Mouse (Mus musculus) ES-E14 (cell line): ENCODE measurements around the gene Smyd2. TPM values are rescaled to one million over a fixed set of nuclear protein-coding genes. Genes with fewer than 3 reads are reported as not detected.

ENCODE experiments used
- DNase-seq: peaks from one replicate; pipeline ENCODE4 v3.0.0-alpha.2; 2013; ENCODE audit warnings: low read depth, low spot score
- H3K27ac ChIP-seq: 2 replicates; pipeline ENCODE4 v1.5.1; 2012; ENCODE audit warnings: low read depth, mild to moderate bottlenecking, low read length, moderate library complexity, mixed read lengths; ENCODE audit not compliant: poor library complexity, insufficient read depth, severe bottlenecking
- H3K36me3 ChIP-seq: 2 replicates; pipeline ENCODE4 v1.6.1; 2012; ENCODE audit warnings: mild to moderate bottlenecking, low read length, moderate library complexity, mixed read lengths; ENCODE audit not compliant: control insufficient read depth, poor library complexity, insufficient read depth, severe bottlenecking
- H3K4me1 ChIP-seq, 2 experiments: fragments of 150-350 bp in 1 of 2; sonication (generic) in 1 of 2; 2 replicates each; pipeline ENCODE4 v1.6.1; 2012; ENCODE audit warnings: low read length in 2 of 2, mild to moderate bottlenecking in 1 of 2, mixed read lengths in 1 of 2; ENCODE audit not compliant: control insufficient read depth in 2 of 2, insufficient read depth in 2 of 2, poor library complexity in 1 of 2
- H3K4me3 ChIP-seq, 2 experiments: fragments of 150-350 bp in 1 of 2; sonication (generic) in 1 of 2; 2 replicates each; pipeline ENCODE4 v1.5.1; 2012; ENCODE audit warnings: low read length in 2 of 2, low read depth in 1 of 2, mild to moderate bottlenecking in 1 of 2, mixed read lengths in 1 of 2; ENCODE audit not compliant: insufficient read depth in 1 of 2, poor library complexity in 1 of 2, severe bottlenecking in 1 of 2
- H3K9ac ChIP-seq: 2 replicates; pipeline ENCODE4 v1.6.1; 2012; ENCODE audit warnings: low read depth, mild to moderate bottlenecking, low read length, mixed read lengths; ENCODE audit not compliant: poor library complexity, insufficient read depth, severe bottlenecking
- H3K9me3 ChIP-seq: fragments of 150-350 bp; sonication (generic); 2 replicates; pipeline ENCODE4 v1.6.1; 2012; ENCODE audit warnings: low read depth, mild to moderate bottlenecking, low read length; ENCODE audit not compliant: control insufficient read depth, insufficient read depth
- CHD2 ChIP-seq: IDR thresholded peaks from 2 replicates; pipeline ENCODE4 v1.6.1; 2014; ENCODE audit warnings: mild to moderate bottlenecking, low read depth, low read length, inconsistent platforms
- HCFC1 ChIP-seq: IDR thresholded peaks from 2 replicates; pipeline ENCODE4 v1.6.1; 2012; ENCODE audit warnings: low read length, inconsistent platforms, borderline replicate concordance; ENCODE audit not compliant: insufficient read depth
- MAFK ChIP-seq: IDR thresholded peaks from 2 replicates; pipeline ENCODE4 v1.6.1; 2014; ENCODE audit warnings: mild to moderate bottlenecking, low read depth, low read length, inconsistent platforms; ENCODE audit not compliant: insufficient read depth
- ZC3H11A ChIP-seq: IDR thresholded peaks from 2 replicates; pipeline ENCODE4 v1.6.1; 2012; ENCODE audit warnings: low read depth, mild to moderate bottlenecking, inconsistent platforms, low read length, borderline replicate concordance
- ZNF384 ChIP-seq: IDR thresholded peaks from 2 replicates; pipeline ENCODE4 v1.6.1; 2012; ENCODE audit warnings: low read depth, low read length, inconsistent platforms
- in situ Hi-C, 2 experiments: fragments of 600-800 bp; cut with MboI; formaldehyde crosslinking; loops; one replicate each; pipeline ENCODE4 v1.15.1; 2025; ENCODE audit warnings: low sequenced_read_pairs in 2 of 2, inconsistent platforms in 1 of 2; ENCODE audit not compliant: unreplicated experiment in 2 of 2
- total RNA-seq: library from RNA; depleted of rRNA; stranded (reverse); fragments of 300-350 nt; gene quantifications from 2 replicates; pipeline ENCODE4 v1.2.3, GENCODE M21; 2012

The Smyd2 gene
- total RNA-seq, 1 experiment, result 64.4 TPM

- H3K4me1 ChIP-seq, result peaks cover 0 to 7% of the 10 kb centered on the region in 2 experiments; a peak in 1 of 4 replicates
- H3K9ac ChIP-seq, result no peak overlapping the region
- peaks cover 9% of the 10 kb centered on the region; the same call in 1 of the 2 replicates for H3K36me3 ChIP-seq
- no peak overlapping the region for H3K4me3 ChIP-seq
- no peak for DNase-seq
- in situ Hi-C loops, result no loop called here
- TF ChIP-seq ZNF384 (no peak), CHD2 (no peak)
- H3K9me3 ChIP-seq, result no peaks in the 10 kb centered on the region
- H3K27ac ChIP-seq, result no peak overlapping the region
These were observed 57.9 kb downstream of the Smyd2 start for GRCm38 (mm10) chr1:189864301-189864700.

- Histone ChIP-seq H3K27ac (no peak overlapping the region), H3K4me1 (peaks cover 0 to 7% of the 10 kb centered on the region in 2 experiments; a peak in 1 of 4 replicates), H3K4me3 (no peak overlapping the region), H3K9me3 (no peaks in the 10 kb centered on the region), H3K36me3 (peaks cover 9% of the 10 kb centered on the region; the same call in 1 of the 2 replicates), H3K9ac (no peak overlapping the region)
- TF ChIP-seq CHD2, result no peak
- no peak for TF ChIP-seq MAFK
- no peak for TF ChIP-seq ZNF384
- no peak for TF ChIP-seq ZC3H11A
- no peak for TF ChIP-seq HCFC1
- in situ Hi-C loops, result no loop called here
- DNase-seq, result no peak
These were observed 58.4 kb downstream of the Smyd2 start for GRCm38 (mm10) chr1:189863727-189864126.

- TF ChIP-seq HCFC1 (no peak), CHD2 (no peak), ZNF384 (no peak), MAFK (no peak), ZC3H11A (no peak)
- Histone ChIP-seq H3K27ac (no peak overlapping the region), H3K9me3 (no peaks in the 10 kb centered on the region), H3K4me3 (no peak overlapping the region), H3K9ac (no peak overlapping the region), H3K4me1 (0 out of 4 replicates have a peak, but pooled peaks cover 0 to 2% of the 10 kb centered on the region in 2 experiments), H3K36me3 (peaks cover 11% of the 10 kb centered on the region; the same call in 1 of the 2 replicates)
- in situ Hi-C loops, result no loop called here
- DNase-seq, result no peak
These were observed 61.2 kb downstream of the Smyd2 start for GRCm38 (mm10) chr1:189860942-189861315.

GRCm38 (mm10) chr1:189860112-189860941, 61.8 kb downstream of the Smyd2 start:
- in situ Hi-C loops, result no loop called here
- Histone ChIP-seq H3K27ac (no peak overlapping the region), H3K9ac (no peak overlapping the region), H3K4me3 (no peak overlapping the region), H3K4me1 (0 out of 4 replicates have a peak, but pooled peaks cover 0 to 2% of the 10 kb centered on the region in 2 experiments), H3K9me3 (no peaks in the 10 kb centered on the region), H3K36me3 (peaks cover 9% of the 10 kb centered on the region; the same call in 1 of the 2 replicates)
- DNase-seq, result no peak
- TF ChIP-seq MAFK (no peak), HCFC1 (no peak), ZC3H11A (no peak), ZNF384 (no peak), CHD2 (no peak)

- no peak for DNase-seq
- Histone ChIP-seq H3K4me1 (0 out of 4 replicates have a peak, but pooled peaks cover 0 to 2% of the 10 kb centered on the region in 2 experiments), H3K27ac (no peak overlapping the region; the same call in 1 of the 2 replicates), H3K36me3 (peaks cover 13% of the 10 kb centered on the region; the same call in 1 of the 2 replicates), H3K4me3 (no peak overlapping the region), H3K9ac (no peak overlapping the region), H3K9me3 (no peaks in the 10 kb centered on the region)
- TF ChIP-seq HCFC1, result no peak
- TF ChIP-seq ZNF384, result no peak
- TF ChIP-seq CHD2, result no peak
- TF ChIP-seq MAFK, result no peak
- TF ChIP-seq ZC3H11A, result no peak
- in situ Hi-C loops, result no loop called here
These were observed 63.8 kb downstream of the Smyd2 start for GRCm38 (mm10) chr1:189858377-189858776.
